Mouse (Mus musculus) thymus, postnatal 25 days (tissue): ENCODE data around the gene Hdac11.

Experiments
- DNase-seq: peaks from one replicate; pipeline ENCODE4 v3.0.0; 2022

Hdac11 gene

GRCm38 (mm10) chr6:91137343-91137956 is 19.0 kb upstream of the Hdac11 start:
- DNase-seq: no peak

GRCm38 (mm10) chr6:91139846-91140245 is 16.6 kb upstream of the Hdac11 start:
- peak; percentile 72 for DNase-seq

- DNase-seq: no peak
These were observed 11.4 kb upstream of the Hdac11 start for GRCm38 (mm10) chr6:91145056-91145455.

GRCm38 (mm10) chr6:91145572-91145971 is 10.9 kb upstream of the Hdac11 start:
- no peak for DNase-seq

- no peak for DNase-seq
These were observed 9.9 kb upstream of the Hdac11 start for GRCm38 (mm10) chr6:91146443-91147151.

- DNase-seq: no peak
These were observed 9.2 kb upstream of the Hdac11 start for GRCm38 (mm10) chr6:91147152-91147770.

GRCm38 (mm10) chr6:91152892-91153548 is 3.4 kb upstream of the Hdac11 start:
- DNase-seq: peak; percentile 41

- peak; percentile 33 for DNase-seq
These were observed 2.9 kb upstream of the Hdac11 start for GRCm38 (mm10) chr6:91153549-91154064.

- DNase-seq: peak; percentile 38
These were observed 1.8 kb upstream of the Hdac11 start for GRCm38 (mm10) chr6:91154685-91155084.

GRCm38 (mm10) chr6:91155286-91155685 is 1.2 kb upstream of the Hdac11 start:
- no peak for DNase-seq

- DNase-seq: no peak
These were observed 403 bp upstream of the Hdac11 start for GRCm38 (mm10) chr6:91156062-91156461.

GRCm38 (mm10) chr6:91157237-91157570 is 739 bp downstream of the Hdac11 start:
- no peak for DNase-seq

GRCm38 (mm10) chr6:91159047-91159446 is 2.6 kb downstream of the Hdac11 start:
- no peak for DNase-seq

GRCm38 (mm10) chr6:91160399-91160798 is 3.9 kb downstream of the Hdac11 start:
- no peak for DNase-seq

- no peak for DNase-seq
These were observed 4.5 kb downstream of the Hdac11 start for GRCm38 (mm10) chr6:91160976-91161375.

- DNase-seq: no peak
These were observed 5.2 kb downstream of the Hdac11 start for GRCm38 (mm10) chr6:91161506-91162235.

GRCm38 (mm10) chr6:91162314-91162713 is 5.8 kb downstream of the Hdac11 start:
- DNase-seq: no peak

- no peak for DNase-seq
These were observed 6.9 kb downstream of the Hdac11 start for GRCm38 (mm10) chr6:91163195-91163911.

- DNase-seq: no peak
These were observed 8.1 kb downstream of the Hdac11 start for GRCm38 (mm10) chr6:91164584-91164983.

GRCm38 (mm10) chr6:91165210-91165609 is 8.7 kb downstream of the Hdac11 start:
- DNase-seq: peak; percentile 73

GRCm38 (mm10) chr6:91167828-91168227 is 11.4 kb downstream of the Hdac11 start:
- DNase-seq: no peak

- no peak for DNase-seq
These were observed 12.7 kb downstream of the Hdac11 start for GRCm38 (mm10) chr6:91169129-91169528.
